Mouse (Mus musculus) ES-E14 (cell line): ENCODE results near the gene Dennd6b. TPM values are rescaled to one million over a fixed set of nuclear protein-coding genes. Genes with fewer than 3 reads are reported as not detected.

Experiments
- DNase-seq: peaks from one replicate; pipeline ENCODE4 v3.0.0-alpha.2; 2013; ENCODE audit warnings: low read depth, low spot score
- H3K27ac ChIP-seq: 2 replicates; pipeline ENCODE4 v1.5.1; 2012; ENCODE audit warnings: low read depth, mild to moderate bottlenecking, low read length, moderate library complexity, mixed read lengths; ENCODE audit not compliant: poor library complexity, insufficient read depth, severe bottlenecking
- H3K36me3 ChIP-seq: 2 replicates; pipeline ENCODE4 v1.6.1; 2012; ENCODE audit warnings: mild to moderate bottlenecking, low read length, moderate library complexity, mixed read lengths; ENCODE audit not compliant: control insufficient read depth, poor library complexity, insufficient read depth, severe bottlenecking
- H3K4me1 ChIP-seq, 2 experiments: fragments of 150-350 bp in 1 of 2; sonication (generic) in 1 of 2; 2 replicates each; pipeline ENCODE4 v1.6.1; 2012; ENCODE audit warnings: low read length in 2 of 2, mild to moderate bottlenecking in 1 of 2, mixed read lengths in 1 of 2; ENCODE audit not compliant: control insufficient read depth in 2 of 2, insufficient read depth in 2 of 2, poor library complexity in 1 of 2
- H3K4me3 ChIP-seq, 2 experiments: fragments of 150-350 bp in 1 of 2; sonication (generic) in 1 of 2; 2 replicates each; pipeline ENCODE4 v1.5.1; 2012; ENCODE audit warnings: low read length in 2 of 2, low read depth in 1 of 2, mild to moderate bottlenecking in 1 of 2, mixed read lengths in 1 of 2; ENCODE audit not compliant: insufficient read depth in 1 of 2, poor library complexity in 1 of 2, severe bottlenecking in 1 of 2
- H3K9ac ChIP-seq: 2 replicates; pipeline ENCODE4 v1.6.1; 2012; ENCODE audit warnings: low read depth, mild to moderate bottlenecking, low read length, mixed read lengths; ENCODE audit not compliant: poor library complexity, insufficient read depth, severe bottlenecking
- H3K9me3 ChIP-seq: fragments of 150-350 bp; sonication (generic); 2 replicates; pipeline ENCODE4 v1.6.1; 2012; ENCODE audit warnings: low read depth, mild to moderate bottlenecking, low read length; ENCODE audit not compliant: control insufficient read depth, insufficient read depth
- CHD2 ChIP-seq: IDR thresholded peaks from 2 replicates; pipeline ENCODE4 v1.6.1; 2014; ENCODE audit warnings: mild to moderate bottlenecking, low read depth, low read length, inconsistent platforms
- HCFC1 ChIP-seq: IDR thresholded peaks from 2 replicates; pipeline ENCODE4 v1.6.1; 2012; ENCODE audit warnings: low read length, inconsistent platforms, borderline replicate concordance; ENCODE audit not compliant: insufficient read depth
- MAFK ChIP-seq: IDR thresholded peaks from 2 replicates; pipeline ENCODE4 v1.6.1; 2014; ENCODE audit warnings: mild to moderate bottlenecking, low read depth, low read length, inconsistent platforms; ENCODE audit not compliant: insufficient read depth
- ZC3H11A ChIP-seq: IDR thresholded peaks from 2 replicates; pipeline ENCODE4 v1.6.1; 2012; ENCODE audit warnings: low read depth, mild to moderate bottlenecking, inconsistent platforms, low read length, borderline replicate concordance
- ZNF384 ChIP-seq: IDR thresholded peaks from 2 replicates; pipeline ENCODE4 v1.6.1; 2012; ENCODE audit warnings: low read depth, low read length, inconsistent platforms
- in situ Hi-C, 2 experiments: fragments of 600-800 bp; cut with MboI; formaldehyde crosslinking; loops; one replicate each; pipeline ENCODE4 v1.15.1; 2025; ENCODE audit warnings: low sequenced_read_pairs in 2 of 2, inconsistent platforms in 1 of 2; ENCODE audit not compliant: unreplicated experiment in 2 of 2
- total RNA-seq: library from RNA; depleted of rRNA; stranded (reverse); fragments of 300-350 nt; gene quantifications from 2 replicates; pipeline ENCODE4 v1.2.3, GENCODE M21; 2012

Dennd6b gene
- total RNA-seq, 1 experiment = 14.4 TPM

DNA sequence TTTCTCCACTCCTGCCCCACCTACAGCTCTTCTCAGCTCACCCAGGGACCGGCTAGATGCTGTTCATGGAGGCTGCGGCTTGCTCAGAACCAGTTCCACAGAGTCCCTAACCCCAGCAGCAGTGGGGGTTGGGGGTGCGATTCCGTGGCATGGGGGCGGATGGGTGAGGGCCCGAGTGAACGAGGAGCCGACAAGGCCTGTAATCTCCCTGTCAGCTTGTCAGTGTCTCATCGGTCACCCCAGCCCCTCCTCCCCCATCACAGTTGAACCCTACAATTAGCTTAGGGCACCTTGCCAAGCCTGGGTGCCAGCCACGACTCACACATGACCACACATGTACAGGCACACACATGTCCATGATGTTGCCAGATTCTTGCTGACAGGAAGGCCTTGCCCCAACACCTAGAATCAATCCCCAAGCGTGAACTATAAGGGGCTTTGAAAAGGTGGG is 21.4 kb downstream of the Dennd6b start:
- H3K4me1 ChIP-seq = peaks cover 8 to 66% of the 10 kb centered on the region in 2 experiments
- no peak for DNase-seq
- H3K9me3 ChIP-seq = no peaks in the 10 kb centered on the region
- TF ChIP-seq MAFK (no peak), ZNF384 (no peak), HCFC1 (no peak), CHD2 (no peak), ZC3H11A (no peak)
- peaks cover 7% of the 10 kb centered on the region; the same call in 1 of the 2 replicates for H3K36me3 ChIP-seq
- H3K4me3 ChIP-seq = no peak overlapping the region; a peak in 1 of 4 replicates
- H3K27ac ChIP-seq = no peak overlapping the region
- no peak overlapping the region for H3K9ac ChIP-seq
- in situ Hi-C loops = no loop called here

DNA sequence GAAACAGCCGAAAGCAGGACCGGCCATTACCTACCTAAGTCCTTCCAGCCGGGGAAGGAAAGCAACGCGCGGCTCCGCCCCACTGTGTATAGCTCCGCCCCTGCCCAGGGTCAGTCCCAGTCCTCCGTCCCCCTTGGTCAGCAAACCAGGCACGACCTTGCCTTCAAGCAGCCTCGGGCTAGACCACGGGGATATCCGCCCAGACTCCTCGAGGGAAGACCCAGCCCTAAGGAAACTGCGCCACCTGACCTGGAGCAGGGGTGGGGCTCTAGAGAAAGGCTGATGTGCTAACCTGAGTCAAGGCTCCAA is 22.4 kb downstream of the Dennd6b start:
- DNase-seq = no peak
- in situ Hi-C loops = no loop called here
- TF ChIP-seq CHD2 = no peak
- no peak for TF ChIP-seq HCFC1
- TF ChIP-seq MAFK = no peak
- TF ChIP-seq ZNF384 = no peak
- no peak for TF ChIP-seq ZC3H11A
- peak overlapping the region; percentile 67 to 70 for H3K4me3 ChIP-seq
- no peak overlapping the region for H3K27ac ChIP-seq
- H3K9ac ChIP-seq = peak overlapping the region; percentile 65
- H3K9me3 ChIP-seq = no peaks in the 10 kb centered on the region
- peaks cover 9% of the 10 kb centered on the region; the same call in 1 of the 2 replicates for H3K36me3 ChIP-seq
- peaks cover 5 to 70% of the 10 kb centered on the region in 2 experiments for H3K4me1 ChIP-seq

DNA sequence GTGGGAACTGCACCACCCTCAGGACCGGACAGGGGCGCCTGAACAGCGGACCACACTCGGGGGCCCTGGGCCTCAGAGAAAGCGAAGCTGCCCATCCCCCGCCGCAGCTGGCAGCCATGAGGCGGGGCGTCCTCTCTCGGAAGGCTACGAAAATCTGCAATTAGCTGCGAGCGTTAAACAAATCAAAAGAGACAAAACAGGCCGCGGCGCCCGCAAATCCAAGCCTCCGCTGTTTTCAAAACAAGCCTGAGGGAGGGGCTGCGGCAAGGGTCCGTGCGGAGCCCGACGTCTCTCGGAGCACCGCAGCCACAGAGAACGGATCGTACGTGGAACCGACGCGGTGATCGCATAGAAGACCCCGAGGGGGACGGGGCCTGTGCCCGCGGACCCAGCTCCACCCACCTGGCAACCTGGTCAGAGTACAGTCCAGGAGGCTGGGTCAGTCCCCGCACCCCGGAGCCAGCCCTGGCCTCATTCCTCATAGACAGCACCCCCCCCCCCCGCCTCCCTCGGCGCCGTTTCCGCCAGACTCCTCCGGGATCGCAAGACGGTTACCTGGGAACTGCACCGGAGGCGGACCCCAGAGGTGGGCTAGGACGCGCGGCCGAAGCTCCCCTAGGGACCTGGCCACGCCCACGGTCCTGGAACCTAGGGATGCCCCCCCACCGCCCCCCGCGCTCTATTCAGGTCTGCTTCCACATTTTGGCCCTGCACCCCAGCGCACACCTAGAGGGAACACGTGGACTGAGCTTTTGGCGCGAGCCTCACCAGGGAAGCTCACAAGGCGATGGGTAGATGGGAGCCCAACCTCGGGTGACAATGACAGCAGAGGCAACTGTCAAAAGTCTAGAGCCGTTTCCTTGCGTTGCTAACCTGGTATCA is 23.0 kb downstream of the Dennd6b start:
- in situ Hi-C loops = no loop called here
- H3K9me3 ChIP-seq = no peaks in the 10 kb centered on the region
- no peak for TF ChIP-seq MAFK
- no peak for TF ChIP-seq CHD2
- no peak for TF ChIP-seq HCFC1
- TF ChIP-seq ZC3H11A = no peak
- TF ChIP-seq ZNF384 = no peak
- peak overlapping the region; percentile 67 to 70 for H3K4me3 ChIP-seq
- H3K4me1 ChIP-seq = peaks cover 2 to 66% of the 10 kb centered on the region in 2 experiments; a peak in 3 of 4 replicates
- H3K9ac ChIP-seq = peak overlapping the region; percentile 65
- H3K36me3 ChIP-seq = peaks cover 9% of the 10 kb centered on the region; the same call in 1 of the 2 replicates
- no peak for DNase-seq
- no peak overlapping the region for H3K27ac ChIP-seq

DNA sequence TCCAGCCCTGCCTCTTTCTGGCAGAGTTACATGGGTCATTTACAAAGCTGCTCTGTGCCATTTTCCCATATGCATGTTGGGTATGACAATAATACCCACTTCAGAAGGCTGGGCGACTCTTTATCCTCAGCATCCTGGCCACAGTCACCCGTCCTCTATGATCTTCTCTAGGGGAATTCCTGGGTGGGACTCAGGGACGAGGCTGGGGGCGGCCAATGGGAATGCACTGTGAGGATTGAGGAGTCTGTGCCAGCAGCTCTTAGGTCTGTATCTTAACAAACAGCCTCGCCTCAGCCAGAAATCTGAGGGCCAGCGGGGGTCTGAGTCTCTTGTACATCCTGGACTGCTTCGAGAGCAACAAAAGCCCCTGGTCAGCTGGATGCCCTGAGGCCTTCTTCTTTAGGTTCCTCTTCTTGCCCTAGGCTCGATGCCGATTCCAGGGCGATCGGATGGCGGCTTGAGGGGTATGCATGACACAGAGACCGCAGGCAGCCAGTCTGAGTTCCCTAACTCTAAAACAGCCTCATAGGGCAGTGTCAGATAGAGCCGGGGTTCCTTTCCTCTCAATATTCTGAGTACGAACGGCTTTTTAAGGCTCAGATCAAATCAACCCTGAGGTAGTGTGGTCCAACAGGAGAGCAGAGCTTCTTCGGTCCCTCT is 23.9 kb downstream of the Dennd6b start:
- in situ Hi-C loops = no loop called here
- DNase-seq = no peak
- TF ChIP-seq CHD2 = no peak
- no peak for TF ChIP-seq ZC3H11A
- TF ChIP-seq ZNF384 = no peak
- TF ChIP-seq HCFC1 = no peak
- no peak for TF ChIP-seq MAFK
- no peaks in the 10 kb centered on the region for H3K9me3 ChIP-seq
- peak overlapping the region; percentile 65; the same call in 1 of the 2 replicates for H3K9ac ChIP-seq
- peak overlapping the region; percentile 67 to 70 for H3K4me3 ChIP-seq
- H3K27ac ChIP-seq = no peak overlapping the region
- H3K36me3 ChIP-seq = peaks cover 17% of the 10 kb centered on the region; the same call in 1 of the 2 replicates
- H3K4me1 ChIP-seq = peaks cover 2 to 62% of the 10 kb centered on the region in 2 experiments; a peak in 3 of 4 replicates
